Mouse (Mus musculus) heart, adult 8-10 months (tissue): ENCODE data around the gene Ppm1f. TPM values are rescaled to one million over a fixed set of nuclear protein-coding genes. Genes with fewer than 3 reads are reported as not detected.
A peak's percentile ranks its signal among the peaks of the same experiment; 100 is the strongest.
"Not testable (repeated sequence)": the region's sequence is repeated elsewhere in the genome, so short reads cannot be mapped to it uniquely, and the experiment has no call there.

Source experiments
- DNase-seq: peaks from one replicate; pipeline ENCODE4 v3.0.0; 2022; ENCODE audit warnings: low spot score
- total RNA-seq, 4 experiments: library from RNA; stranded (reverse); gene quantifications; 2 replicates each; pipeline ENCODE4 v1.2.4; 2022

Gene Ppm1f
- total RNA-seq, 4 experiments from 2014 or later: 24.7 to 32.6 (median 29.8) TPM

- DNase-seq: peak; percentile 85
Observed at GRCm38 (mm10) chr16:16911641-16912597, 15.7 kb downstream of the Ppm1f start.

- no peak for DNase-seq
Observed at GRCm38 (mm10) chr16:16913440-16913839, 17.2 kb downstream of the Ppm1f start.

GRCm38 (mm10) chr16:16918441-16919117, 22.3 kb downstream of the Ppm1f start:
- DNase-seq: no peak

- DNase-seq: no peak
Observed at GRCm38 (mm10) chr16:16921021-16921435, 24.8 kb downstream of the Ppm1f start.

GRCm38 (mm10) chr16:16924481-16924880, 28.2 kb downstream of the Ppm1f start:
- no peak for DNase-seq

GRCm38 (mm10) chr16:16926536-16926935, 30.3 kb downstream of the Ppm1f start:
- DNase-seq: no peak

GRCm38 (mm10) chr16:16928908-16929307, 32.6 kb downstream of the Ppm1f start:
- DNase-seq: not testable (repeated sequence)

- no peak for DNase-seq
Observed at GRCm38 (mm10) chr16:16930326-16930725, 34.1 kb downstream of the Ppm1f start.

GRCm38 (mm10) chr16:16930810-16931296, 34.6 kb downstream of the Ppm1f start:
- no peak for DNase-seq

GRCm38 (mm10) chr16:16939543-16939942, 43.3 kb downstream of the Ppm1f start:
- no peak for DNase-seq

GRCm38 (mm10) chr16:16941078-16941477, 44.8 kb downstream of the Ppm1f start:
- no peak for DNase-seq

GRCm38 (mm10) chr16:16958575-16958974, 62.3 kb downstream of the Ppm1f start:
- no peak for DNase-seq

- DNase-seq: no peak
Observed at GRCm38 (mm10) chr16:16959907-16960306, 63.6 kb downstream of the Ppm1f start.

GRCm38 (mm10) chr16:16965149-16965548, 68.9 kb downstream of the Ppm1f start:
- DNase-seq: no peak

- DNase-seq: no peak
Observed at GRCm38 (mm10) chr16:16966290-16966689, 70.0 kb downstream of the Ppm1f start.

Other genes starting within 250 kb of the Ppm1f start
- gene Olfr19, start 220.1 kb upstream of the Ppm1f start, total RNA-seq: not detected
- 1 to 10 TPM in 1 of 4 experiments, under 1 TPM in 2, not detected in 1; 0.19 to 1.0 (median 0.22) TPM for gene Spag6l, start 67.0 kb upstream of the Ppm1f start, total RNA-seq
- not detected for gene Igll1, start 32.5 kb upstream of the Ppm1f start, total RNA-seq
- gene Top3b, start 25.7 kb upstream of the Ppm1f start, total RNA-seq: 10 to 100 TPM; 23.7 to 31.4 (median 24.6) TPM
- not detected for gene Vpreb1, start 25.6 kb upstream of the Ppm1f start, total RNA-seq
- 100 to 1,000 TPM; 104 to 111 (median 104) TPM for gene Mapk1, start 86.9 kb downstream of the Ppm1f start, total RNA-seq
- gene Ypel1, start 173.2 kb downstream of the Ppm1f start, total RNA-seq: 1 to 10 TPM; 1.7 to 3.1 (median 2.1) TPM
- gene Ppil2, start 214.8 kb downstream of the Ppm1f start, total RNA-seq: 10 to 100 TPM; 36.2 to 39.6 (median 38.1) TPM
- not detected for gene 2610318N02Rik, start 228.7 kb downstream of the Ppm1f start, total RNA-seq
- 10 to 100 TPM; 11.8 to 26.0 (median 12.9) TPM for gene Sdf2l1, start 235.9 kb downstream of the Ppm1f start, total RNA-seq
- 1 to 10 TPM; 1.8 to 2.6 (median 2.3) TPM for gene Ydjc, start 248.2 kb downstream of the Ppm1f start, total RNA-seq